Mouse (Mus musculus) CD8-positive naive resting alpha-beta T cell, adult 2 months (primary cell): ENCODE data around the gene Llcfc1.

Experiments used
- DNase-seq, 2 experiments: peaks; one replicate each; pipeline ENCODE4 v3.0.0; 2022; ENCODE audit warnings: low read depth in 2 of 2, low spot score in 2 of 2

Gene Llcfc1

GRCm38 (mm10) chr6:41684131-41684530, at the start of gene Llcfc1:
TSS of gene Llcfc1 (plus strand) at chr6:41684431.
- no peak for DNase-seq

GRCm38 (mm10) chr6:41635211-41635610, 49.0 kb upstream of the Llcfc1 start:
- DNase-seq: no peak

- DNase-seq: no peak
Observed at GRCm38 (mm10) chr6:41636178-41636577, 48.1 kb upstream of the Llcfc1 start, which contains the start of gene Trpv6. TSS of gene Trpv6 (minus strand) at chr6:41636405.

- no peak for DNase-seq
Observed at GRCm38 (mm10) chr6:41637393-41637792, 46.8 kb upstream of the Llcfc1 start.

GRCm38 (mm10) chr6:41637927-41638506, 46.2 kb upstream of the Llcfc1 start:
- no peak for DNase-seq

- no peak for DNase-seq
Observed at GRCm38 (mm10) chr6:41640449-41640848, 43.8 kb upstream of the Llcfc1 start.

- no peak for DNase-seq
Observed at GRCm38 (mm10) chr6:41641173-41641866, 42.9 kb upstream of the Llcfc1 start.

GRCm38 (mm10) chr6:41642765-41643164, 41.5 kb upstream of the Llcfc1 start:
- no peak for DNase-seq

- no peak for DNase-seq
Observed at GRCm38 (mm10) chr6:41643227-41643626, 41.0 kb upstream of the Llcfc1 start.

GRCm38 (mm10) chr6:41646220-41646619, 38.0 kb upstream of the Llcfc1 start:
- DNase-seq: no peak

- no peak for DNase-seq
Observed at GRCm38 (mm10) chr6:41646672-41647071, 37.6 kb upstream of the Llcfc1 start.

- no peak for DNase-seq
Observed at GRCm38 (mm10) chr6:41653173-41653572, 31.1 kb upstream of the Llcfc1 start.

GRCm38 (mm10) chr6:41654648-41655047, 29.6 kb upstream of the Llcfc1 start:
- no peak for DNase-seq

- no peak for DNase-seq
Observed at GRCm38 (mm10) chr6:41658487-41658886, 25.7 kb upstream of the Llcfc1 start.

- DNase-seq: peak in 1 of 2 experiments; percentile 33
Observed at GRCm38 (mm10) chr6:41662320-41662719, 21.9 kb upstream of the Llcfc1 start.

GRCm38 (mm10) chr6:41676530-41676929, 7.7 kb upstream of the Llcfc1 start:
- no peak for DNase-seq

GRCm38 (mm10) chr6:41680669-41681068, 3.6 kb upstream of the Llcfc1 start, which contains the start of gene Trpv5:
TSS of gene Trpv5 (minus strand) at chr6:41680769.
- no peak for DNase-seq

GRCm38 (mm10) chr6:41681656-41682055, 2.6 kb upstream of the Llcfc1 start:
- DNase-seq: no peak

- no peak for DNase-seq
Observed at GRCm38 (mm10) chr6:41684911-41685310, 680 bp downstream of the Llcfc1 start.

- no peak for DNase-seq
Observed at GRCm38 (mm10) chr6:41685596-41685995, 1.4 kb downstream of the Llcfc1 start.

GRCm38 (mm10) chr6:41692200-41692599, 8.0 kb downstream of the Llcfc1 start:
- DNase-seq: no peak

- DNase-seq: no peak
Observed at GRCm38 (mm10) chr6:41694407-41694806, 10.2 kb downstream of the Llcfc1 start.

GRCm38 (mm10) chr6:41701245-41701644, 17.0 kb downstream of the Llcfc1 start:
- no peak for DNase-seq
